Mouse (Mus musculus) lung, embryonic 14.5 days (tissue): ENCODE data around the gene Gprin1. TPM values are rescaled to one million over a fixed set of nuclear protein-coding genes. Genes with fewer than 3 reads are reported as not detected.
A peak's percentile ranks its signal among the peaks of the same experiment; 100 is the strongest.

ENCODE experiments used
- ATAC-seq: fragments of 200-750 bp; cut with Nextera tagmentation; 2 replicates; pipeline ENCODE4 v1.8.0; 2017; ENCODE audit warnings: mild to moderate bottlenecking, moderate TSS enrichment, moderate library complexity; ENCODE audit not compliant: insufficient read depth
- DNase-seq: peaks from one replicate; pipeline ENCODE4 v3.0.0-alpha.2; 2015
- H3K27ac ChIP-seq: fragments of 300-500 bp; sonication (generic); 2 replicates; pipeline ENCODE4 v1.5.1; 2014; ENCODE audit warnings: low read depth, mild to moderate bottlenecking, moderate library complexity
- H3K27me3 ChIP-seq: fragments of 300-500 bp; sonication (generic); 2 replicates; pipeline ENCODE4 v1.6.1; 2014; ENCODE audit warnings: low read length, control low read depth; ENCODE audit not compliant: insufficient read depth
- H3K36me3 ChIP-seq: fragments of 300-500 bp; sonication (generic); 2 replicates; pipeline ENCODE4 v1.6.1; 2014; ENCODE audit warnings: control low read depth; ENCODE audit not compliant: insufficient read depth
- H3K4me1 ChIP-seq: fragments of 300-500 bp; sonication (generic); 2 replicates; pipeline ENCODE4 v1.6.1; 2014; ENCODE audit warnings: antibody characterized with exemption, control low read depth; ENCODE audit not compliant: insufficient read depth
- H3K4me2 ChIP-seq: fragments of 300-500 bp; sonication (generic); 2 replicates; pipeline ENCODE4 v1.6.1; 2014; ENCODE audit warnings: mild to moderate bottlenecking
- H3K4me3 ChIP-seq: fragments of 300-500 bp; sonication (generic); 2 replicates; pipeline ENCODE4 v1.5.1; 2014; ENCODE audit warnings: low read depth, low read length
- H3K9ac ChIP-seq: fragments of 300-500 bp; sonication (generic); 2 replicates; pipeline ENCODE4 v1.6.1; 2014
- H3K9me3 ChIP-seq: fragments of 300-500 bp; sonication (generic); 2 replicates; pipeline ENCODE4 v1.6.1; 2016; ENCODE audit warnings: low read depth, low read length, control low read depth
- CTCF ChIP-seq: IDR thresholded peaks from 2 replicates; pipeline ENCODE4 v1.5.1; 2016; ENCODE audit warnings: antibody characterized with exemption, low read depth
- WGBS: fragments of 180-500 bp; shearing (Covaris S2); extraction: QIAGEN DNeasy Blood & Tissue Kit; methylation state at CpG from one replicate; pipeline ENCODE4 v1.1.7; 2014; 5-methylcytosine and 5-hydroxymethylcytosine counted together
- polyA plus RNA-seq: library from polyadenylated mRNA; unstranded; fragments of >200 nt; fragmentation: Nextera tagmentation; extraction: Ambion mirVana; gene quantifications from 2 replicates; pipeline ENCODE4 v1.2.1, GENCODE M21; 2014

Gprin1 gene
- polyA plus RNA-seq, 1 experiment from 2014 or later: 0.34 TPM

DNA sequence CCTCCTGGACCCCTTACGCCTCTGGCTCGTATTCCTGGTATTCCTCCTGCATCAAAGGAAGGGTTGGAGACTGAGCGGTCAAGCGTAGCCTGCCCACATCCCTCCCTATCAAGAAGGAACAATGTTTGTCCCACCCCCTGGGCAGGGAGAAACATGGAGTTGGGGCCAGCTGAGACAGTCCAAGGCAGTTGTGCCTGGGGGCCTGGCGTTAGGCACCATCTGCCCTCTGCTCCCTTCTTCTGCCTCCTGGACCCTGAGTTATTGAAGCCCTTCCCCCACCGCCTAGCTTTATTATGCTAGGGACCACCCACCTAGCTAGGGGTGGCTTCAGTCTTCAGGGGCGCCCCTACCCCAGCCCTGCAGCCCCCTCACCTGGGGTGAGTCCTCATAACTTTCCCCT, 9.8 kb upstream of the Gprin1 start:
- DNase-seq: no peak
- WGBS: 23% methylated on average over 7 of the region's 7 CpGs
- Histone ChIP-seq H3K9ac (no peak overlapping the region), H3K27me3 (peaks cover 37% of the 10 kb centered on the region), H3K27ac (no peak overlapping the region), H3K4me1 (peaks cover 3% of the 10 kb centered on the region; the same call in 1 of the 2 replicates), H3K36me3 (no peaks in the 10 kb centered on the region), H3K9me3 (no peaks in the 10 kb centered on the region), H3K4me2 (no peak overlapping the region), H3K4me3 (no peak overlapping the region)
- TF ChIP-seq CTCF: no peak
- ATAC-seq: no peak

DNA sequence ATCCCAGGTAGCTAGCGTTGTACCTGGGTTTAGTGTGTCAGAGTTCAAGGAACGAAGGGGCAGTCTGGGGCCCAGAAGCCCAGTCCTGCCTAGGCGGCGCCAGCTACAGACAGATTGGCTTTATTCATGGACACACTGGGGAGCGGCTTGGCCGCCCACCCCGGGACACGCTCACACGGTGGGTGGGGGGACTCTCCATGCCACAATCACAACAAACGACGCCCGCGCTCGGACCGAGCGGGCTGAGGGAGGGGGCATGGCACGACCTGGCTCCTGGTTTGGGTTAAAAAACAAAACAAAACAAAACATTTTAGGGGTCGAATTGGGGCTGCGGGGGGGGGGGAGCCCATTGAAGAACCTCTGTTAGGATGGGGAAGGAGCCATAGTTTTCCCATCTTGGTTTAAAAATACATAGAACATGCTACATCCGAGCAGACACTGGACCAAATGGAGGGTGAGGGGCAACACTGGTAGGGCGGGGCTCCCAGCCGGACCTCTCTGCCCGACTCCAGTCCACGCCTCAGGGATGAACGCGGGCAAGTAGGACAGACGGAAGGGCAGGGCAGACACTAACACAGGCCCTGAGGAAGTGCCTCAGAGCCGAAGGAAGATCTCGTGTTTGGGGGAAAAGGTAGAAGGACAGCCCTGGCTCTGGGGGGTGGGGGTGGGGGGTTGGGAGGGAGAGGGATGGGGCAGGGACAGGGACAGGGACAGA, 9.2 kb upstream of the Gprin1 start:
- peaks cover 3% of the 10 kb centered on the region; the same call in 1 of the 2 replicates for H3K4me1 ChIP-seq
- H3K27ac ChIP-seq: no peak overlapping the region
- H3K27me3 ChIP-seq: peaks cover 31% of the 10 kb centered on the region
- DNase-seq (no peak), ATAC-seq (0 out of 2 replicates have a peak, but pooled peaks have one; percentile 2)
- H3K9me3 ChIP-seq: no peaks in the 10 kb centered on the region
- 2% methylated on average over 29 of the region's 29 CpGs for WGBS
- H3K4me2 ChIP-seq: peak overlapping the region; percentile 63
- no peaks in the 10 kb centered on the region for H3K36me3 ChIP-seq
- H3K4me3 ChIP-seq: no peak overlapping the region
- no peak overlapping the region for H3K9ac ChIP-seq
- no peak for TF ChIP-seq CTCF

- DNase-seq (peak; percentile 97), ATAC-seq (peak; percentile 94)
- peak overlapping the region; percentile 63 for H3K4me2 ChIP-seq
- H3K9ac ChIP-seq: no peak overlapping the region
- TF ChIP-seq CTCF: peak; percentile 85
- H3K27ac ChIP-seq: no peak overlapping the region
- peaks cover 24% of the 10 kb centered on the region for H3K27me3 ChIP-seq
- H3K36me3 ChIP-seq: no peaks in the 10 kb centered on the region
- no peaks in the 10 kb centered on the region for H3K9me3 ChIP-seq
- H3K4me1 ChIP-seq: peaks cover 3% of the 10 kb centered on the region; the same call in 1 of the 2 replicates
- WGBS: under 1% methylated on average over 43 of the region's 43 CpGs
- H3K4me3 ChIP-seq: peak overlapping the region; percentile 28
Measured at GRCm38 (mm10) chr13:54758045-54758755, 8.5 kb upstream of the Gprin1 start.

GRCm38 (mm10) chr13:54757093-54757830, 7.6 kb upstream of the Gprin1 start:
- ATAC-seq: no peak
- 36% methylated on average over 10 of the region's 10 CpGs for WGBS
- peaks cover 20% of the 10 kb centered on the region for H3K27me3 ChIP-seq
- TF ChIP-seq CTCF: no peak
- peak overlapping the region; percentile 63 for H3K4me2 ChIP-seq
- H3K4me3 ChIP-seq: peak overlapping the region; percentile 28
- DNase-seq: no peak
- no peaks in the 10 kb centered on the region for H3K36me3 ChIP-seq
- no peak overlapping the region for H3K27ac ChIP-seq
- peaks cover 3% of the 10 kb centered on the region; the same call in 1 of the 2 replicates for H3K4me1 ChIP-seq
- no peaks in the 10 kb centered on the region for H3K9me3 ChIP-seq
- no peak overlapping the region for H3K9ac ChIP-seq

- Histone ChIP-seq H3K27ac (no peak overlapping the region), H3K9me3 (no peaks in the 10 kb centered on the region), H3K36me3 (no peaks in the 10 kb centered on the region), H3K4me2 (no peak overlapping the region), H3K4me1 (peaks cover 3% of the 10 kb centered on the region; the same call in 1 of the 2 replicates), H3K27me3 (peaks cover 20% of the 10 kb centered on the region), H3K4me3 (no peak overlapping the region), H3K9ac (no peak overlapping the region)
- no peak for DNase-seq
- 85% methylated on average over 8 of the region's 8 CpGs for WGBS
- no peak for TF ChIP-seq CTCF
- no peak for ATAC-seq
Measured at GRCm38 (mm10) chr13:54756156-54756712, 6.6 kb upstream of the Gprin1 start.

- Histone ChIP-seq H3K9ac (no peak overlapping the region), H3K9me3 (no peaks in the 10 kb centered on the region), H3K4me3 (no peak overlapping the region), H3K27ac (no peak overlapping the region), H3K36me3 (no peaks in the 10 kb centered on the region), H3K27me3 (peaks cover 26% of the 10 kb centered on the region), H3K4me1 (peaks cover 3% of the 10 kb centered on the region; the same call in 1 of the 2 replicates), H3K4me2 (no peak overlapping the region)
- no peak for TF ChIP-seq CTCF
- DNase-seq (no peak), ATAC-seq (no peak)
- 16% methylated on average over 9 of the region's 9 CpGs for WGBS
Measured at GRCm38 (mm10) chr13:54755201-54755830, 5.6 kb upstream of the Gprin1 start.
